ENCODE assay signal across 10 mouse cellular contexts in genomic region chr12:112141300-112141699, GRCm38 (mm10). TPM values are rescaled to one million over a fixed set of nuclear protein-coding genes. Genes with fewer than 3 reads are reported as not detected.
DNase-seq lines count a peak whose midpoint lies in the region; ATAC-seq lines count a peak whose summit lies in the region.
"Had no signal": no experiment of that assay in that cellular context is flagged by ENCODE, and none has a peak within 500 bp of the region (broad histone marks: within the 10 kb centered on the region; RNA-seq: fewer than 3 reads in every experiment).

No protein-coding gene starts in this region.

- no peak overlapping the region for H3K4me2 ChIP-seq in forebrain, embryonic 14.5 days (ENCODE audit: low read length)
- H3K4me2 ChIP-seq in forebrain, embryonic 12.5 days = no peak overlapping the region
- H3K4me2 ChIP-seq in neural tube, embryonic 15.5 days = no peak overlapping the region
- H3K4me2 ChIP-seq in embryonic facial prominence, embryonic 11.5 days (ENCODE audit: low read depth, low read length) = no peak overlapping the region
- H3K4me2 ChIP-seq: embryonic facial prominence, embryonic 13.5 days had no signal

- H3K4me3 ChIP-seq in forebrain, embryonic 14.5 days (ENCODE audit: low read depth, low read length) = no peak overlapping the region
- H3K4me3 ChIP-seq in forebrain, embryonic 12.5 days (replicated peaks) = no peak overlapping the region
- H3K4me3 ChIP-seq in neural tube, embryonic 15.5 days (replicated peaks) = no peak overlapping the region
- H3K4me3 ChIP-seq in embryonic facial prominence, embryonic 11.5 days (ENCODE audit: low read depth, low read length) = no peak overlapping the region
- H3K4me3 ChIP-seq: embryonic facial prominence, embryonic 13.5 days had no signal

- 0 out of 2 replicates have a peak, but pooled peaks cover 18% of the 10 kb centered on the region for H3K27me3 ChIP-seq in forebrain, embryonic 14.5 days (replicated peaks; ENCODE audit: control insufficient read depth, insufficient read depth, low read length)
- H3K27me3 ChIP-seq in forebrain, embryonic 12.5 days = peaks cover 54% of the 10 kb centered on the region
- peaks cover 51% of the 10 kb centered on the region for H3K27me3 ChIP-seq in neural tube, embryonic 15.5 days (replicated peaks)
- H3K27me3 ChIP-seq in embryonic facial prominence, embryonic 11.5 days (ENCODE audit: control insufficient read depth, insufficient read depth, low read length) = peaks cover 34% of the 10 kb centered on the region
- no peaks in the 10 kb centered on the region for H3K27me3 ChIP-seq in splenic B cell, adult 2 months (ENCODE audit: control insufficient read depth, insufficient read depth, low read length, poor library complexity, severe bottlenecking)

- no peak overlapping the region for H3K9ac ChIP-seq in forebrain, embryonic 14.5 days (ENCODE audit: low read length)
- H3K9ac ChIP-seq in forebrain, embryonic 12.5 days = no peak overlapping the region
- no peak overlapping the region for H3K9ac ChIP-seq in neural tube, embryonic 15.5 days (replicated peaks)
- H3K9ac ChIP-seq in embryonic facial prominence, embryonic 11.5 days (replicated peaks; ENCODE audit: low read length) = no peak overlapping the region
- H3K9ac ChIP-seq: embryonic facial prominence, embryonic 13.5 days had no signal

- 9% methylated on average over 6 of the region's 6 CpGs for WGBS in forebrain, embryonic 14.5 days
- WGBS in forebrain, embryonic 12.5 days = 8% methylated on average over 6 of the region's 6 CpGs
- 16% methylated on average over 6 of the region's 6 CpGs for WGBS in neural tube, embryonic 15.5 days
- WGBS in embryonic facial prominence, embryonic 11.5 days = 3% methylated on average over 6 of the region's 6 CpGs

- H3K9me3 ChIP-seq in forebrain, embryonic 14.5 days (replicated peaks; ENCODE audit: control insufficient read depth, low read length) = no peaks in the 10 kb centered on the region
- H3K9me3 ChIP-seq in forebrain, embryonic 12.5 days = no peaks in the 10 kb centered on the region
- no peaks in the 10 kb centered on the region for H3K9me3 ChIP-seq in neural tube, embryonic 15.5 days (replicated peaks)
- no peaks in the 10 kb centered on the region for H3K9me3 ChIP-seq in embryonic facial prominence, embryonic 11.5 days (replicated peaks; ENCODE audit: control insufficient read depth, low read length)
- H3K9me3 ChIP-seq: embryonic facial prominence, embryonic 13.5 days had no signal

- no peaks in the 10 kb centered on the region for H3K36me3 ChIP-seq in forebrain, embryonic 14.5 days (ENCODE audit: control insufficient read depth, insufficient read depth, low read length)
- no peaks in the 10 kb centered on the region for H3K36me3 ChIP-seq in forebrain, embryonic 12.5 days (replicated peaks)
- H3K36me3 ChIP-seq in neural tube, embryonic 15.5 days = no peaks in the 10 kb centered on the region
- no peaks in the 10 kb centered on the region for H3K36me3 ChIP-seq in embryonic facial prominence, embryonic 11.5 days (replicated peaks; ENCODE audit: control insufficient read depth, insufficient read depth, low read depth, low read length)
- H3K36me3 ChIP-seq in splenic B cell, adult 2 months (ENCODE audit: control insufficient read depth, insufficient read depth, low read length, poor library complexity, severe bottlenecking) = no peaks in the 10 kb centered on the region
- H3K36me3 ChIP-seq: embryonic facial prominence, embryonic 13.5 days had no signal

- peak; percentile 39 for DNase-seq in forebrain, embryonic 14.5 days (ENCODE audit: low spot score)
- peak; percentile 74 for DNase-seq in neural tube, embryonic 10.5 days (ENCODE audit: extremely low spot score, low spot score)
- DNase-seq in embryonic facial prominence, embryonic 11.5 days (ENCODE audit: low spot score) = peak; percentile 86
- peak; percentile 22 for DNase-seq in splenic B cell, adult 2 months (ENCODE audit: low read depth, low spot score)
- DNase-seq in layer of hippocampus, adult 11-12 months (ENCODE audit: low spot score) = no peak

- peaks cover 15% of the 10 kb centered on the region for H3K4me1 ChIP-seq in forebrain, embryonic 14.5 days (ENCODE audit: control insufficient read depth, insufficient read depth, low read length)
- peaks cover 41% of the 10 kb centered on the region for H3K4me1 ChIP-seq in forebrain, embryonic 12.5 days
- peaks cover 41% of the 10 kb centered on the region for H3K4me1 ChIP-seq in neural tube, embryonic 15.5 days
- peaks cover 11% of the 10 kb centered on the region; the same call in 1 of the 2 replicates for H3K4me1 ChIP-seq in embryonic facial prominence, embryonic 11.5 days (ENCODE audit: control insufficient read depth, insufficient read depth, low read length)

- H3K27ac ChIP-seq in forebrain, embryonic 14.5 days (ENCODE audit: low read depth, low read length) = no peak overlapping the region
- no peak overlapping the region for H3K27ac ChIP-seq in forebrain, embryonic 12.5 days
- H3K27ac ChIP-seq in neural tube, embryonic 15.5 days (replicated peaks) = no peak overlapping the region
- H3K27ac ChIP-seq in embryonic facial prominence, embryonic 11.5 days (replicated peaks; ENCODE audit: low read depth, low read length) = no peak overlapping the region
- H3K27ac ChIP-seq: embryonic facial prominence, embryonic 13.5 days had no signal

- no peak for ATAC-seq in forebrain, embryonic 14.5 days
- ATAC-seq in forebrain, embryonic 12.5 days (ENCODE audit: low FRiP score) = no peak
- no peak for ATAC-seq in neural tube, embryonic 15.5 days (ENCODE audit: low FRiP score)
- no peak for ATAC-seq in embryonic facial prominence, embryonic 11.5 days (replicated peaks; ENCODE audit: insufficient number of reproducible peaks, low FRiP score, low TSS enrichment, low read depth)
- ATAC-seq in erythroid progenitor cell, adult 5-6 weeks (replicated peaks; ENCODE audit: low FRiP score, poor library complexity, severe bottlenecking) = no peak

RNA-seq across cellular contexts. Expression of gene Kif26a, which starts 4.7 kb away (rescaled TPM):
- polyA plus RNA-seq in forebrain, embryonic 14.5 days (2014; fragmentation: Nextera tagmentation; extraction: Ambion mirVana) = 11.5 and 12.3 TPM in 2 replicates
- 11.8 and 14.0 TPM in 2 replicates for polyA plus RNA-seq in forebrain, embryonic 12.5 days (2016; fragmentation: Nextera tagmentation; extraction: Ambion mirVana)
- polyA plus RNA-seq in neural tube, embryonic 15.5 days (2015; fragmentation: Nextera tagmentation; extraction: Ambion mirVana) = 4.0 and 4.2 TPM in 2 replicates
- 1.8 and 2.6 TPM in 2 replicates for polyA plus RNA-seq in embryonic facial prominence, embryonic 11.5 days (2014; fragmentation: Nextera tagmentation; extraction: Ambion mirVana)
- total RNA-seq in erythroid progenitor cell, adult 5-6 weeks (2015; ENCODE audit: low replicate concordance) = not detected in 2 replicates
- not detected in 2 replicates for total RNA-seq in erythroid progenitor cell, adult 5-6 weeks (2017; ENCODE audit: low replicate concordance)
- total RNA-seq: CH12.LX had no signal

RNA-seq across cellular contexts. Expression of gene Aspg, which starts 34.8 kb away (rescaled TPM):
- 0.17 and 0.46 TPM in 2 replicates for polyA plus RNA-seq in forebrain, embryonic 14.5 days (2014; fragmentation: Nextera tagmentation; extraction: Ambion mirVana)
- 0.23 and 0.59 TPM in 2 replicates for polyA plus RNA-seq in forebrain, embryonic 12.5 days (2016; fragmentation: Nextera tagmentation; extraction: Ambion mirVana)
- polyA plus RNA-seq in neural tube, embryonic 15.5 days (2015; fragmentation: Nextera tagmentation; extraction: Ambion mirVana) = 0.84 and 3.3 TPM in 2 replicates
- 0.18 and 0.31 TPM in 2 replicates for polyA plus RNA-seq in embryonic facial prominence, embryonic 11.5 days (2014; fragmentation: Nextera tagmentation; extraction: Ambion mirVana)
- total RNA-seq in erythroid progenitor cell, adult 5-6 weeks (2015; ENCODE audit: low replicate concordance) = not detected in 2 replicates
- not detected in 2 replicates for total RNA-seq in erythroid progenitor cell, adult 5-6 weeks (2017; ENCODE audit: low replicate concordance)
- total RNA-seq: CH12.LX had no signal
